In genomic region chr17:28332113-28332914, GRCm38 (mm10) we compare ENCODE assay signal across 11 mouse cellular contexts. TPM values are rescaled to one million over a fixed set of nuclear protein-coding genes. Genes with fewer than 3 reads are reported as not detected.
DNase-seq lines count a peak whose midpoint lies in the region; ATAC-seq and TF ChIP-seq lines count a peak whose summit lies in the region.
"Had no signal": no experiment of that assay in that cellular context is flagged by ENCODE, and none has a peak within 500 bp of the region (broad histone marks: within the 10 kb centered on the region; RNA-seq: fewer than 3 reads in every experiment).

No protein-coding gene starts in this region.

- 48% methylated on average over 13 of the region's 13 CpGs for WGBS in hindbrain, embryonic 11.5 days
- WGBS in hindbrain, embryonic 16.5 days = 43% methylated on average over 13 of the region's 13 CpGs
- 44% methylated on average over 13 of the region's 13 CpGs for WGBS in limb, embryonic 12.5 days

- peaks cover 24% of the 10 kb centered on the region for H3K79me2 ChIP-seq in MEL (ENCODE audit: control insufficient read depth, insufficient read depth, low read length, poor library complexity)

- H3K9ac ChIP-seq in hindbrain, embryonic 11.5 days (ENCODE audit: low read depth, low read length) = no peak overlapping the region
- H3K9ac ChIP-seq in hindbrain, embryonic 16.5 days (ENCODE audit: low read depth, low read length) = no peak overlapping the region
- H3K9ac ChIP-seq in MEL (ENCODE audit: control insufficient read depth, low read depth, low read length, poor library complexity, severe bottlenecking) = no peak overlapping the region
- no peak overlapping the region for H3K9ac ChIP-seq in limb, embryonic 12.5 days (replicated peaks)
- H3K9ac ChIP-seq: forebrain, postnatal 0 days had no signal

- peaks cover 5% of the 10 kb centered on the region; the same call in 1 of the 2 replicates for H3K4me1 ChIP-seq in hindbrain, embryonic 11.5 days (replicated peaks; ENCODE audit: control insufficient read depth, insufficient read depth, low read length)
- H3K4me1 ChIP-seq in hindbrain, embryonic 16.5 days (ENCODE audit: control insufficient read depth, insufficient read depth, low read depth, low read length) = peaks cover 16% of the 10 kb centered on the region
- H3K4me1 ChIP-seq in MEL (ENCODE audit: control insufficient read depth in 1 of 2, insufficient read depth in 2 of 2, low read length in 2 of 2) = peaks cover 0 to 8% of the 10 kb centered on the region in 2 experiments; a peak in 1 of 4 replicates
- H3K4me1 ChIP-seq in limb, embryonic 12.5 days (replicated peaks) = peaks cover 61% of the 10 kb centered on the region

- ATAC-seq in hindbrain, embryonic 11.5 days (ENCODE audit: low FRiP score) = no peak
- ATAC-seq in hindbrain, embryonic 16.5 days = no peak
- ATAC-seq in limb, embryonic 12.5 days (ENCODE audit: insufficient number of reproducible peaks, insufficient read depth, low FRiP score, low TSS enrichment, low read depth) = no peak
- ATAC-seq in monocyte, adult 5-6 weeks (replicated peaks; ENCODE audit: insufficient number of reproducible peaks, low FRiP score, low TSS enrichment, poor library complexity, severe bottlenecking) = no peak
- ATAC-seq: activated CD4-positive, CD25-positive, alpha-beta regulatory T cell, adult 4 months; forebrain, postnatal 0 days had no signal

- no peak for TF ChIP-seq EP300 in MEL (IDR thresholded peaks at IDR 0.05; ENCODE audit: low read depth in 1 of 2, low read length in 2 of 2)

- H3K9me3 ChIP-seq in hindbrain, embryonic 11.5 days (ENCODE audit: control insufficient read depth, low read length) = no peaks in the 10 kb centered on the region
- H3K9me3 ChIP-seq in hindbrain, embryonic 16.5 days (ENCODE audit: control insufficient read depth, low read length) = no peaks in the 10 kb centered on the region
- no peaks in the 10 kb centered on the region for H3K9me3 ChIP-seq in MEL (replicated peaks; ENCODE audit: insufficient read depth, low read length)
- H3K9me3 ChIP-seq in limb, embryonic 12.5 days = no peaks in the 10 kb centered on the region

- peak; percentile 11 to 14; a peak in 1 of 4 replicates for TF ChIP-seq POLR2A in MEL (IDR thresholded peaks at IDR 0.05; ENCODE audit: control insufficient read depth in 1 of 2, insufficient read depth in 1 of 2, low read depth in 1 of 2, low read length in 2 of 2, poor library complexity in 1 of 2)

- TF ChIP-seq RAD21 in MEL (IDR thresholded peaks at IDR 0.05; ENCODE audit: low read depth, low read length) = no peak

- no peak overlapping the region for H3K4me3 ChIP-seq in hindbrain, embryonic 11.5 days (ENCODE audit: low read depth, low read length)
- H3K4me3 ChIP-seq in hindbrain, embryonic 16.5 days (ENCODE audit: low read length) = no peak overlapping the region
- H3K4me3 ChIP-seq in MEL (ENCODE audit: control insufficient read depth in 1 of 2, insufficient read depth in 1 of 2, low read depth in 2 of 2, low read length in 2 of 2) = no peak overlapping the region
- no peak overlapping the region for H3K4me3 ChIP-seq in limb, embryonic 12.5 days (replicated peaks)

- H3K36me3 ChIP-seq in hindbrain, embryonic 11.5 days (ENCODE audit: control insufficient read depth, insufficient read depth, low read length) = 0 out of 2 replicates have a peak, but pooled peaks cover 3% of the 10 kb centered on the region
- H3K36me3 ChIP-seq in hindbrain, embryonic 16.5 days (ENCODE audit: control insufficient read depth, insufficient read depth, low read length) = peaks cover 9% of the 10 kb centered on the region
- H3K36me3 ChIP-seq in MEL (ENCODE audit: control insufficient read depth in 1 of 2, insufficient read depth in 2 of 2, low read length in 2 of 2) = peaks cover 4 to 5% of the 10 kb centered on the region in 2 experiments; a peak in 3 of 4 replicates
- peaks cover 78% of the 10 kb centered on the region for H3K36me3 ChIP-seq in limb, embryonic 12.5 days

- H3K27me3 ChIP-seq in hindbrain, embryonic 11.5 days (ENCODE audit: control insufficient read depth, insufficient read depth, low read length) = no peaks in the 10 kb centered on the region
- no peaks in the 10 kb centered on the region for H3K27me3 ChIP-seq in hindbrain, embryonic 16.5 days (replicated peaks; ENCODE audit: control insufficient read depth, insufficient read depth, low read length)
- no peaks in the 10 kb centered on the region for H3K27me3 ChIP-seq in MEL (ENCODE audit: control insufficient read depth in 1 of 2, insufficient read depth in 2 of 2, low read length in 2 of 2)
- H3K27me3 ChIP-seq in limb, embryonic 12.5 days = no peaks in the 10 kb centered on the region

- no peak for TF ChIP-seq CTCF in MEL (IDR thresholded peaks at IDR 0.05 in 2 of 3, conservative IDR thresholded peaks at IDR 0.05 in 1 of 3; ENCODE audit: control insufficient read depth in 1 of 3, insufficient read depth in 1 of 3, low read depth in 2 of 3, low read length in 3 of 3, poor library complexity in 1 of 3, severe bottlenecking in 1 of 3)

- DNase-seq in hindbrain, embryonic 11.5 days (ENCODE audit: low spot score) = no peak
- DNase-seq in A20 (ENCODE audit: low read depth, low spot score) = peak; percentile 60
- DNase-seq in MEL (ENCODE audit: low read depth, low spot score) = peak; percentile 72
- no peak for DNase-seq in retina, embryonic 14.5 days (ENCODE audit: low spot score)
- DNase-seq: forebrain, postnatal 0 days; thymus, adult 2 months had no signal

- no peak overlapping the region for H3K4me2 ChIP-seq in hindbrain, embryonic 11.5 days (replicated peaks; ENCODE audit: low read depth, low read length)
- H3K4me2 ChIP-seq in hindbrain, embryonic 16.5 days (ENCODE audit: low read length) = no peak overlapping the region
- H3K4me2 ChIP-seq in limb, embryonic 12.5 days = peak overlapping the region; percentile 4; the same call in 1 of the 2 replicates

- peak overlapping the region; percentile 30; the same call in 1 of the 2 replicates for H3K27ac ChIP-seq in hindbrain, embryonic 11.5 days (ENCODE audit: low read depth, low read length)
- H3K27ac ChIP-seq in hindbrain, embryonic 16.5 days (ENCODE audit: low read depth, low read length) = no peak overlapping the region
- H3K27ac ChIP-seq in MEL (ENCODE audit: control insufficient read depth, low read depth, low read length) = no peak overlapping the region
- peak overlapping the region; percentile 41 for H3K27ac ChIP-seq in limb, embryonic 12.5 days

TF ChIP-seq in MEL, 35 proteins besides CTCF, POLR2A, EP300 and RAD21:
- TF ChIP-seq GABPA (IDR thresholded peaks at IDR 0.05; ENCODE audit: low read depth, low read length) (no peak), NELFE (IDR thresholded peaks at IDR 0.05; ENCODE audit: low read depth, low read length) (0 out of 2 replicates have a peak, but pooled peaks have one; percentile 3), POLR2AphosphoS5 (IDR thresholded peaks at IDR 0.05; ENCODE audit: borderline replicate concordance, low read depth, low read length) (0 out of 2 replicates have a peak, but pooled peaks have one; percentile 61)

RNA-seq across cellular contexts. Expression of gene Rpl10a, which starts 4.0 kb away (rescaled TPM):
- polyA plus RNA-seq in hindbrain, embryonic 11.5 days (2014; fragmentation: Nextera tagmentation; extraction: Ambion mirVana) = 445 and 475 TPM in 2 replicates
- 287 and 323 TPM in 2 replicates for polyA plus RNA-seq in hindbrain, embryonic 16.5 days (2015; fragmentation: Nextera tagmentation; extraction: Ambion mirVana)
- total RNA-seq in MEL (2012; rRNA removed) = 2,803 and 2,872 TPM in 2 replicates
- 1,000 to 10,000 TPM in 1 of 2 experiments, not detected in 1; 2,044 TPM for polyA plus RNA-seq in MEL (2012; ENCODE audit: insufficient read depth in 1 of 2, insufficient read length in 2 of 2, low read depth in 1 of 2, low replicate concordance in 2 of 2, missing spikeins in 1 of 2)
- polyA plus RNA-seq in limb, embryonic 12.5 days (2016; fragmentation: Nextera tagmentation; extraction: Ambion mirVana) = 535 and 537 TPM in 2 replicates
- 363 to 372 TPM (median 364 TPM) in 3 replicates for total RNA-seq in monocyte, adult 5-6 weeks (2017)

RNA-seq across cellular contexts. Expression of gene Tead3, which starts 18.3 kb away (rescaled TPM):
- polyA plus RNA-seq in hindbrain, embryonic 11.5 days (2014; fragmentation: Nextera tagmentation; extraction: Ambion mirVana) = 3.7 and 5.1 TPM in 2 replicates
- polyA plus RNA-seq in hindbrain, embryonic 16.5 days (2015; fragmentation: Nextera tagmentation; extraction: Ambion mirVana) = 1.4 and 2.0 TPM in 2 replicates
- 0.46 and 0.73 TPM in 2 replicates for total RNA-seq in MEL (2012; rRNA removed)
- polyA plus RNA-seq in MEL (2012; ENCODE audit: insufficient read depth in 1 of 2, insufficient read length in 2 of 2, low read depth in 1 of 2, low replicate concordance in 2 of 2, missing spikeins in 1 of 2) = 1 to 10 TPM in 1 of 2 experiments, not detected in 1; 4.1 TPM
- 11.3 and 13.2 TPM in 2 replicates for polyA plus RNA-seq in limb, embryonic 12.5 days (2016; fragmentation: Nextera tagmentation; extraction: Ambion mirVana)
- total RNA-seq in monocyte, adult 5-6 weeks (2017) = not detected in 3 replicates
- polyA plus RNA-seq: activated CD4-positive, CD25-positive, alpha-beta regulatory T cell, adult 4 months had no signal

RNA-seq across cellular contexts. Expression of gene Fance, which starts 19.0 kb away (rescaled TPM):
- polyA plus RNA-seq in hindbrain, embryonic 11.5 days (2014; fragmentation: Nextera tagmentation; extraction: Ambion mirVana) = 18.7 and 22.5 TPM in 2 replicates
- polyA plus RNA-seq in hindbrain, embryonic 16.5 days (2015; fragmentation: Nextera tagmentation; extraction: Ambion mirVana) = 25.0 and 25.7 TPM in 2 replicates
- total RNA-seq in MEL (2012; rRNA removed) = 46.0 and 51.2 TPM in 2 replicates
- polyA plus RNA-seq in MEL (2012; ENCODE audit: insufficient read depth in 1 of 2, insufficient read length in 2 of 2, low read depth in 1 of 2, low replicate concordance in 2 of 2, missing spikeins in 1 of 2) = 100 to 1,000 TPM; 105 to 382 TPM
- polyA plus RNA-seq in limb, embryonic 12.5 days (2016; fragmentation: Nextera tagmentation; extraction: Ambion mirVana) = 36.5 and 44.5 TPM in 2 replicates
- total RNA-seq in monocyte, adult 5-6 weeks (2017) = 8.8 to 18.2 TPM (median 13.0 TPM) in 3 replicates

RNA-seq across cellular contexts. Expression of gene Tulp1, which starts 32.7 kb away (rescaled TPM):
- polyA plus RNA-seq in hindbrain, embryonic 11.5 days (2014; fragmentation: Nextera tagmentation; extraction: Ambion mirVana) = 2.9 and 4.1 TPM in 2 replicates
- polyA plus RNA-seq in hindbrain, embryonic 16.5 days (2015; fragmentation: Nextera tagmentation; extraction: Ambion mirVana) = 1.5 and 1.6 TPM in 2 replicates
- 0.23 and 0.49 TPM in 2 replicates for total RNA-seq in MEL (2012; rRNA removed)
- 1 to 10 TPM in 1 of 2 experiments, not detected in 1; 2.4 TPM for polyA plus RNA-seq in MEL (2012; ENCODE audit: insufficient read depth in 1 of 2, insufficient read length in 2 of 2, low read depth in 1 of 2, low replicate concordance in 2 of 2, missing spikeins in 1 of 2)
- 6.3 and 8.6 TPM in 2 replicates for polyA plus RNA-seq in limb, embryonic 12.5 days (2016; fragmentation: Nextera tagmentation; extraction: Ambion mirVana)
- not detected in 3 replicates for total RNA-seq in monocyte, adult 5-6 weeks (2017)
- total RNA-seq: left cerebral cortex, adult 18-20 months had no signal
- polyA plus RNA-seq: activated CD4-positive, CD25-positive, alpha-beta regulatory T cell, adult 4 months had no signal

Comparison
In these comparisons a context has a peak if more than half of its experiments do, and no peak if none do; other contexts are left out.
1. H3K27ac ChIP-seq: peak in hindbrain, embryonic 11.5 days (single experiment) and limb, embryonic 12.5 days (single experiment); none in hindbrain, embryonic 16.5 days (single experiment) and MEL (single experiment).
2. DNase-seq: peak in A20 (single experiment) and MEL (single experiment); none in hindbrain, embryonic 11.5 days (single experiment) and retina, embryonic 14.5 days (single experiment).